Mouse (Mus musculus) heart, embryonic 15.5 days (tissue): ENCODE data around the gene Ldhc. TPM values are rescaled to one million over a fixed set of nuclear protein-coding genes. Genes with fewer than 3 reads are reported as not detected.

ENCODE experiments used
- ATAC-seq: fragments of 200-750 bp; cut with Nextera tagmentation; replicated peaks from 2 replicates; pipeline ENCODE4 v1.8.0; 2017; ENCODE audit warnings: low read depth, moderate TSS enrichment; ENCODE audit not compliant: insufficient number of reproducible peaks, insufficient read depth, low FRiP score
- H3K27ac ChIP-seq: fragments of 300-500 bp; sonication (generic); 2 replicates; pipeline ENCODE4 v1.5.1; 2015; ENCODE audit warnings: mild to moderate bottlenecking, inconsistent platforms
- H3K27me3 ChIP-seq: fragments of 300-500 bp; sonication (generic); 2 replicates; pipeline ENCODE4 v1.6.1; 2015; ENCODE audit warnings: inconsistent platforms
- H3K36me3 ChIP-seq: fragments of 300-500 bp; sonication (generic); 2 replicates; pipeline ENCODE4 v1.6.1; 2015; ENCODE audit warnings: mild to moderate bottlenecking, inconsistent platforms
- H3K4me1 ChIP-seq: fragments of 300-500 bp; sonication (generic); replicated peaks from 2 replicates; pipeline ENCODE4 v1.6.1; 2015; ENCODE audit warnings: inconsistent platforms
- H3K4me2 ChIP-seq: fragments of 300-500 bp; sonication (generic); 2 replicates; pipeline ENCODE4 v1.6.1; 2015; ENCODE audit warnings: inconsistent platforms, mild to moderate bottlenecking, moderate library complexity
- H3K4me3 ChIP-seq: fragments of 300-500 bp; sonication (generic); 2 replicates; pipeline ENCODE4 v1.5.1; 2015; ENCODE audit warnings: mild to moderate bottlenecking, inconsistent platforms
- H3K9ac ChIP-seq: fragments of 300-500 bp; sonication (generic); 2 replicates; pipeline ENCODE4 v1.6.1; 2015; ENCODE audit warnings: mild to moderate bottlenecking, inconsistent platforms
- H3K9me3 ChIP-seq: fragments of 300-500 bp; sonication (generic); replicated peaks from 2 replicates; pipeline ENCODE4 v1.6.1; 2016; ENCODE audit warnings: inconsistent platforms
- WGBS: fragments of 180-500 bp; shearing (Covaris S2); methylation state at CpG from one replicate; pipeline ENCODE4 v1.1.7; 2015; ENCODE audit warnings: mixed read lengths; 5-methylcytosine and 5-hydroxymethylcytosine counted together
- polyA plus RNA-seq: library from polyadenylated mRNA; unstranded; fragments of >200 nt; fragmentation: Nextera tagmentation; extraction: Ambion mirVana; gene quantifications from 2 replicates; pipeline ENCODE4 v1.2.1, GENCODE M21; 2015

Gene Ldhc
- polyA plus RNA-seq, 1 experiment from 2014 or later: not detected

- no peaks in the 10 kb centered on the region for H3K27me3 ChIP-seq
- H3K4me3 ChIP-seq: no peak overlapping the region
- H3K4me1 ChIP-seq: peaks cover 39% of the 10 kb centered on the region
- no peaks in the 10 kb centered on the region for H3K36me3 ChIP-seq
- no peak overlapping the region for H3K4me2 ChIP-seq
- H3K27ac ChIP-seq: no peak overlapping the region
- H3K9me3 ChIP-seq: no peaks in the 10 kb centered on the region
- ATAC-seq: no peak
- no peak overlapping the region for H3K9ac ChIP-seq
- WGBS: 78% methylated on average over 7 of the region's 7 CpGs
Measured at GRCm38 (mm10) chr7:46833670-46834255, 27.2 kb upstream of the Ldhc start.

- no peaks in the 10 kb centered on the region for H3K36me3 ChIP-seq
- H3K9me3 ChIP-seq: no peaks in the 10 kb centered on the region
- peaks cover 48% of the 10 kb centered on the region for H3K4me1 ChIP-seq
- no peaks in the 10 kb centered on the region for H3K27me3 ChIP-seq
- H3K4me3 ChIP-seq: no peak overlapping the region
- no peak overlapping the region for H3K9ac ChIP-seq
- WGBS: 48% methylated on average over 12 of the region's 14 CpGs
- H3K4me2 ChIP-seq: no peak overlapping the region
- H3K27ac ChIP-seq: no peak overlapping the region
- no peak for ATAC-seq
Measured at GRCm38 (mm10) chr7:46834994-46835610, 25.9 kb upstream of the Ldhc start.

GRCm38 (mm10) chr7:46836357-46836756 is 24.6 kb upstream of the Ldhc start:
- H3K36me3 ChIP-seq: no peaks in the 10 kb centered on the region
- no peak overlapping the region for H3K9ac ChIP-seq
- H3K4me1 ChIP-seq: peaks cover 41% of the 10 kb centered on the region
- no peak overlapping the region for H3K4me2 ChIP-seq
- ATAC-seq: no peak
- H3K9me3 ChIP-seq: no peaks in the 10 kb centered on the region
- no peak overlapping the region for H3K27ac ChIP-seq
- no peak overlapping the region for H3K4me3 ChIP-seq
- no peaks in the 10 kb centered on the region for H3K27me3 ChIP-seq
- WGBS: 62% methylated on average over 5 of the region's 5 CpGs

- Histone ChIP-seq H3K27ac (no peak overlapping the region), H3K4me3 (no peak overlapping the region), H3K27me3 (no peaks in the 10 kb centered on the region), H3K4me2 (no peak overlapping the region), H3K4me1 (peaks cover 39% of the 10 kb centered on the region), H3K9me3 (no peaks in the 10 kb centered on the region), H3K36me3 (no peaks in the 10 kb centered on the region), H3K9ac (no peak overlapping the region)
- 80% methylated on average over 5 of the region's 5 CpGs for WGBS
- no peak for ATAC-seq
Measured at GRCm38 (mm10) chr7:46837073-46837472, 23.9 kb upstream of the Ldhc start.

- peak overlapping the region; percentile 40 for H3K4me2 ChIP-seq
- peaks cover 39% of the 10 kb centered on the region for H3K4me1 ChIP-seq
- 7% methylated on average over 8 of the region's 9 CpGs for WGBS
- H3K27me3 ChIP-seq: no peaks in the 10 kb centered on the region
- H3K9me3 ChIP-seq: no peaks in the 10 kb centered on the region
- no peaks in the 10 kb centered on the region for H3K36me3 ChIP-seq
- H3K4me3 ChIP-seq: no peak overlapping the region
- no peak overlapping the region for H3K9ac ChIP-seq
- peak; percentile 48; the same call in 1 of the 2 replicates for ATAC-seq
- peak overlapping the region; percentile 70 for H3K27ac ChIP-seq
Measured at GRCm38 (mm10) chr7:46838104-46838671, 22.8 kb upstream of the Ldhc start.

GRCm38 (mm10) chr7:46838891-46839302 is 22.1 kb upstream of the Ldhc start:
- H3K27ac ChIP-seq: peak overlapping the region; percentile 70
- peak overlapping the region; percentile 40; the same call in 1 of the 2 replicates for H3K4me2 ChIP-seq
- no peaks in the 10 kb centered on the region for H3K9me3 ChIP-seq
- 16% methylated on average over 8 of the region's 8 CpGs for WGBS
- H3K9ac ChIP-seq: no peak overlapping the region
- H3K4me3 ChIP-seq: no peak overlapping the region
- no peaks in the 10 kb centered on the region for H3K36me3 ChIP-seq
- H3K4me1 ChIP-seq: peaks cover 32% of the 10 kb centered on the region
- H3K27me3 ChIP-seq: no peaks in the 10 kb centered on the region
- ATAC-seq: peak; percentile 56

GRCm38 (mm10) chr7:46839446-46839845 is 21.6 kb upstream of the Ldhc start:
- no peak overlapping the region for H3K4me3 ChIP-seq
- WGBS: 38% methylated on average over 7 of the region's 7 CpGs
- no peaks in the 10 kb centered on the region for H3K36me3 ChIP-seq
- H3K4me2 ChIP-seq: no peak overlapping the region
- peak overlapping the region; percentile 70 for H3K27ac ChIP-seq
- no peak for ATAC-seq
- no peaks in the 10 kb centered on the region for H3K27me3 ChIP-seq
- H3K9me3 ChIP-seq: no peaks in the 10 kb centered on the region
- no peak overlapping the region for H3K9ac ChIP-seq
- peaks cover 31% of the 10 kb centered on the region for H3K4me1 ChIP-seq

- Histone ChIP-seq H3K27ac (peak overlapping the region; percentile 70; the same call in 1 of the 2 replicates), H3K4me3 (no peak overlapping the region), H3K9me3 (no peaks in the 10 kb centered on the region), H3K4me1 (peaks cover 34% of the 10 kb centered on the region), H3K4me2 (no peak overlapping the region), H3K9ac (no peak overlapping the region), H3K36me3 (no peaks in the 10 kb centered on the region), H3K27me3 (no peaks in the 10 kb centered on the region)
- ATAC-seq: no peak
- 71% methylated on average over 5 of the region's 5 CpGs for WGBS
Measured at GRCm38 (mm10) chr7:46839861-46840260, 21.1 kb upstream of the Ldhc start.

GRCm38 (mm10) chr7:46840326-46840725 is 20.7 kb upstream of the Ldhc start:
- no peaks in the 10 kb centered on the region for H3K9me3 ChIP-seq
- H3K4me3 ChIP-seq: no peak overlapping the region
- H3K36me3 ChIP-seq: no peaks in the 10 kb centered on the region
- no peaks in the 10 kb centered on the region for H3K27me3 ChIP-seq
- no peak overlapping the region for H3K27ac ChIP-seq
- H3K4me2 ChIP-seq: no peak overlapping the region
- peaks cover 38% of the 10 kb centered on the region for H3K4me1 ChIP-seq
- H3K9ac ChIP-seq: no peak overlapping the region
- WGBS: 67% methylated on average over 4 of the region's 4 CpGs
- ATAC-seq: no peak

GRCm38 (mm10) chr7:46840787-46841525 is 20.0 kb upstream of the Ldhc start, which contains the start of gene Ldha:
Gene Ldha (plus strand): TSS chr7:46841475.
- 45% methylated on average over 6 of the region's 6 CpGs for WGBS
- no peak within 1 kb of the TSS for H3K9ac ChIP-seq
- no peaks in the 10 kb centered on the region for H3K36me3 ChIP-seq
- ATAC-seq: no peak
- H3K4me1 ChIP-seq: peaks cover 38% of the 10 kb centered on the region
- H3K9me3 ChIP-seq: no peaks in the 10 kb centered on the region
- no peak within 1 kb of the TSS for H3K4me2 ChIP-seq
- no peaks in the 10 kb centered on the region for H3K27me3 ChIP-seq
- no peak within 1 kb of the TSS for H3K4me3 ChIP-seq
- no peak within 1 kb of the TSS for H3K27ac ChIP-seq

- Histone ChIP-seq H3K9ac (no peak overlapping the region), H3K36me3 (0 out of 2 replicates have a peak, but pooled peaks cover 1% of the 10 kb centered on the region), H3K9me3 (no peaks in the 10 kb centered on the region), H3K4me1 (peaks cover 42% of the 10 kb centered on the region), H3K27ac (no peak overlapping the region), H3K4me2 (no peak overlapping the region), H3K27me3 (no peaks in the 10 kb centered on the region), H3K4me3 (no peak overlapping the region)
- WGBS: 34% methylated on average over 5 of the region's 5 CpGs
- no peak for ATAC-seq
Measured at GRCm38 (mm10) chr7:46842278-46842677, 18.7 kb upstream of the Ldhc start.
